Mouse (Mus musculus) thymus, postnatal 4 days (tissue): ENCODE results near the gene Pak4.
"Not testable (repeated sequence)": the region's sequence is repeated elsewhere in the genome, so short reads cannot be mapped to it uniquely, and the experiment has no call there.

Experiments
- DNase-seq: peaks from one replicate; pipeline ENCODE4 v3.0.0; 2021

Gene Pak4

GRCm38 (mm10) chr7:28597642-28598446 is at the start of gene Pak4, which contains the start of gene Samd4b:
TSS of gene Pak4 (minus strand) at chr7:28598185.
TSS of gene Samd4b (minus strand) at chr7:28598144.
- peak; percentile 100 for DNase-seq

- peak; percentile 51 for DNase-seq
These were observed 49.0 kb upstream of the Pak4 start for GRCm38 (mm10) chr7:28647016-28647415.

GRCm38 (mm10) chr7:28645947-28646475 is 48.0 kb upstream of the Pak4 start:
- DNase-seq = no peak

GRCm38 (mm10) chr7:28645366-28645765 is 47.4 kb upstream of the Pak4 start:
- DNase-seq = no peak

GRCm38 (mm10) chr7:28641546-28641945 is 43.6 kb upstream of the Pak4 start:
- DNase-seq = no peak

- no peak for DNase-seq
These were observed 39.5 kb upstream of the Pak4 start for GRCm38 (mm10) chr7:28637511-28637910.

GRCm38 (mm10) chr7:28634128-28634527 is 36.1 kb upstream of the Pak4 start:
- no peak for DNase-seq

GRCm38 (mm10) chr7:28631073-28631472 is 33.1 kb upstream of the Pak4 start, which contains the start of gene Acp7:
TSS of gene Acp7 (minus strand) at chr7:28631332.
- no peak for DNase-seq

GRCm38 (mm10) chr7:28624791-28625190 is 26.8 kb upstream of the Pak4 start:
- DNase-seq = no peak

GRCm38 (mm10) chr7:28619098-28619715 is 21.2 kb upstream of the Pak4 start:
- no peak for DNase-seq

- no peak for DNase-seq
These were observed 8.0 kb upstream of the Pak4 start for GRCm38 (mm10) chr7:28605951-28606350.

GRCm38 (mm10) chr7:28603788-28604187 is 5.8 kb upstream of the Pak4 start:
- not testable (repeated sequence) for DNase-seq

- DNase-seq = no peak
These were observed 5.2 kb upstream of the Pak4 start for GRCm38 (mm10) chr7:28603136-28603535.

- peak; percentile 75 for DNase-seq
These were observed 3.7 kb upstream of the Pak4 start for GRCm38 (mm10) chr7:28601668-28602067.

GRCm38 (mm10) chr7:28601029-28601428 is 3.0 kb upstream of the Pak4 start:
- peak; percentile 89 for DNase-seq

GRCm38 (mm10) chr7:28598951-28599350 is 966 bp upstream of the Pak4 start:
- no peak for DNase-seq

GRCm38 (mm10) chr7:28597277-28597570 is 761 bp downstream of the Pak4 start:
- no peak for DNase-seq

GRCm38 (mm10) chr7:28596436-28597276 is 1.3 kb downstream of the Pak4 start:
- peak; percentile 9 for DNase-seq

GRCm38 (mm10) chr7:28595751-28596435 is 2.1 kb downstream of the Pak4 start:
- peak; percentile 7 for DNase-seq

- peak; percentile 12 for DNase-seq
These were observed 4.5 kb downstream of the Pak4 start for GRCm38 (mm10) chr7:28593206-28594111.

- no peak for DNase-seq
These were observed 6.1 kb downstream of the Pak4 start for GRCm38 (mm10) chr7:28591862-28592261.
